Mouse (Mus musculus): ENCODE results near the gene Fbxw21. TPM values are rescaled to one million over a fixed set of nuclear protein-coding genes. Genes with fewer than 3 reads are reported as not detected.

The Fbxw21 gene
- polyA plus RNA-seq, 1 experiment from 2014 or later, result not detected

DNA sequence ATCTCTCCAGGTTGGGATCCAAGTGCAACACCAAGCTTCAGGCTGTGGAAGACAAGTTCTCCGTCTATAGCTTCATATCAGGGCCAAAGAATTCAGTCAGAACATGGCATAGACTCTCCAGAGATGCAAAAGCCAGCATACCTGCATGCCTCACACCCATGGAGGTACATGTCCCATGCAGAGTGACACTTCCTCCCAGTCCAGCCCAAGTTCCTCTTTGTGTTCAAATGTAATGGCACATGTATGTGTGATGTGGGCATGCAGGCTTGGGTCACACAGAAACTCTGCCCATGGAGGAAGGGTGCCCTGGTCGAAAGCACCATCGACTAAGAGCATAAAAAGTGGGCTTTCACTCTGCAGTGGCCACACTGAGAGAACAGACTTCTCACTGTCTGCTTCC lies 37.7 kb downstream of the Fbxw21 start:
- Histone ChIP-seq H3K4me1 (peaks cover 3% of the 10 kb centered on the region; the same call in 1 of the 2 replicates), H3K9me3 (replicated peaks) (no peaks in the 10 kb centered on the region), H3K4me3 (no peak overlapping the region), H3K27ac (no peak overlapping the region), H3K27me3 (ENCODE audit: low read depth, poor library complexity, severe bottlenecking) (no peaks in the 10 kb centered on the region), H3K36me3 (peaks cover 8% of the 10 kb centered on the region)
- 90% methylated on average over 3 of the region's 3 CpGs for WGBS
- DNase-seq (ENCODE audit: low spot score), result no peak

DNA sequence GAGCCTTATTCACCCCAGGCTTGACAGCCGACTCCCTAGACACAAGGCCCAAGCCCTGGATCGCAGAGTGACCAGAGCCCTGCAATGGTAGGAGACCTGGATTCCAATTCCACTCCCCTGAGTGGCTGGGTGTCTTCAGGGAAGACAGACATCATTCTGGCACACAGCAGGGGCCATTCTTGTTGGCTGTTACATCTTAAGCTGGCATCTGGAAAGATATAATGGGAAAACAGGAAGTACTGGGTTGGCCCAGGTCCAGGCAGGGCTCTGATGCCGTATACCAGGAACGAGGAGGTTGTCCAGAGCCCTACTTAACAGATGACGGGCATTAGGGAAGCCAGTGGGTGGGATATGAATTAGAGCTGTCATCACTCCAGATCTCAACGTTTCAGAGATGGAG lies 38.6 kb downstream of the Fbxw21 start:
- DNase-seq (ENCODE audit: low spot score), result peak; percentile 30
- Histone ChIP-seq H3K4me1 (peaks cover 3% of the 10 kb centered on the region; the same call in 1 of the 2 replicates), H3K36me3 (peaks cover 17% of the 10 kb centered on the region), H3K27ac (no peak overlapping the region), H3K9me3 (replicated peaks) (no peaks in the 10 kb centered on the region), H3K27me3 (ENCODE audit: low read depth, poor library complexity, severe bottlenecking) (no peaks in the 10 kb centered on the region), H3K4me3 (no peak overlapping the region)
- 66% methylated on average over 6 of the region's 6 CpGs for WGBS

DNA sequence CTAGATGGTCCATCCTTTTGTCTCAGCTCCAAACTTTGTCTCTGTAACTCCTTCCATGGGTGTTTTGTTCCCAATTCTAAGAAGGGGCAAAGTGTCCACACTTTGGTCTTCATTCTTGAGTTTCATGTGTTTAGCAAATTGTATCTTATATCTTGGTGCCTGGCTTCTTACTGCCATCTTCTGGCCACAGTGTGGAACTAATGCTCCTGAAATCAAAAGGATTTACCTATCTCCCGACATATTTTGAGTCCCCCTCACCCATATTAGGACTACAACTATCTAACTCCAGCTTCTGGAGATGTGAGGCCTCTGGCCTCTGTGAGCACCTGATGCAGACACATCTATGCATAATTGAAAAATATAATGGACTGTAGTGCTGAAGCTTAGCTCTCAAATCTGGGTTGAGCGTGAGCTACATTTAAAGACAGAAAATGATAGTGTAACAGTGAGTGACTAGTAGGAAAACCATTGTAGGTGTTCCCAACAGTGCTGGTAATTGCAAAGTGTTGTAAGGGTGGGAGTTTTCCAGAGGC lies 39.2 kb downstream of the Fbxw21 start:
- 50% methylated on average over 2 of the region's 2 CpGs for WGBS
- Histone ChIP-seq H3K36me3 (peaks cover 24% of the 10 kb centered on the region), H3K27me3 (ENCODE audit: low read depth, poor library complexity, severe bottlenecking) (no peaks in the 10 kb centered on the region), H3K4me1 (peaks cover 3% of the 10 kb centered on the region; the same call in 1 of the 2 replicates), H3K9me3 (replicated peaks) (no peaks in the 10 kb centered on the region), H3K4me3 (no peak overlapping the region), H3K27ac (no peak overlapping the region)
- DNase-seq (ENCODE audit: low spot score), result peak; percentile 35

DNA sequence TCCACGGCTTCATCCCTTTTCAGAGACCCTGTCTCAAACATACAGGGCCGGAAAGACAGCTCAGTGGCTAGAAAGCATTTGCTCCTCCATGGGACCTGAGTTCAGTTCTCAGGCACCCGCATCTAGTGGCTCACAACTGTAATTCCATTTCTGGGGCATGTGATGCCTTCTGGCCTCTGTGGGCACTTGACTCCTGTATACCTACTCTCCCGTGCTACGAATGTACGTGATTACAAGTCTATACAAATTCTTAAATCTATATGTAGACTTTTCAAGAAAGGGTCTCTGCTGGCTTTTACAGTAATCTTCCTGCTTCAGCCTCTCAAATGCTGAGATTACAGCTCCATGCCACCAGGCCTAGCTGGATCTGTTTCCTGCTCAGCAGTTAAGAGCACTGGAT lies 40.9 kb downstream of the Fbxw21 start:
- Histone ChIP-seq H3K36me3 (peaks cover 40% of the 10 kb centered on the region), H3K4me3 (no peak overlapping the region), H3K27me3 (ENCODE audit: low read depth, poor library complexity, severe bottlenecking) (no peaks in the 10 kb centered on the region), H3K27ac (no peak overlapping the region), H3K4me1 (peaks cover 3% of the 10 kb centered on the region; the same call in 1 of the 2 replicates), H3K9me3 (replicated peaks) (no peaks in the 10 kb centered on the region)
- DNase-seq (ENCODE audit: low spot score), result no peak
- 90% methylated on average over 6 of the region's 6 CpGs for WGBS

DNA sequence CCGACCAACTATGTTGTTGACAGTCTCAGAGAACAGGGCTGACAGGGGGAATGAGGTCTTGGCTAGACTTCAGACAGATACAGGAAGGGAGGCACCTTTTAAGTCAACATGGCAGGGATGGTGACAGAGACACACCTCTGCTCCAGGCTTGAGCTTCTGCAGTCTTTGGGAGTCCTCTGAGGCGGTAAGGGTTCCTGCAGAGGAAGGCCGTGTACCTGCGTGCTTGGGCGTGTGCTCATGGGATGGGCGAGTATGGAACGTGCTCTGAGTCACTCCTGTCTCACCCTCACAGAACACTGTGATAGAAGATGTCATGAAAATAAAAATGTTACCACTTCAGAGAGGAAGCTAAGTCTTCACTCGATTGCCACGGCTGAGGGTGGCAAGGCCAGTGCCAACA lies 42.3 kb downstream of the Fbxw21 start:
- H3K27ac ChIP-seq, result no peak overlapping the region
- no peaks in the 10 kb centered on the region for H3K9me3 ChIP-seq (replicated peaks)
- WGBS, result 95% methylated on average over 9 of the region's 9 CpGs
- DNase-seq (ENCODE audit: low spot score), result no peak
- no peaks in the 10 kb centered on the region for H3K27me3 ChIP-seq (ENCODE audit: low read depth, poor library complexity, severe bottlenecking)
- peaks cover 54% of the 10 kb centered on the region for H3K36me3 ChIP-seq
- peaks cover 3% of the 10 kb centered on the region; the same call in 1 of the 2 replicates for H3K4me1 ChIP-seq
- H3K4me3 ChIP-seq, result no peak overlapping the region

DNA sequence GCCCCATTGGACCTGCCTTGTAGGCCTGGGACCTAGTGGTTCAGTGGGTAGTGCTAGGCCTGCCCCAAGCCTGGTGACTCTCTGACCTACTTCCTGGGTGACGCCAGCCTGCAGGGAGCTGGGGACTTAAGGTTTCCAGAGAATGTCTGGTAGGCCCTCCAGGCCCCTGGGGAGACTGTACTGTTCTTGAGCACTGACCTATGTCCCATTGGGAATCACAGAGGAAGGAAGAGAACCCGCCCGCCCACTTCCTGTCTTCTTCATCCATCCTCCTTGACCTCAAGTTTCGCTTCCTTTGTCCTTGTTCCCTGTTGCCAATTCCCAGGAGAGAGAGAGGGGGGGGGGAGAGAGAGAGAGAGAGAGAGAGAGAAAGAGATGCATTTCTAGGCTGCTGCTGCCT lies 43.7 kb downstream of the Fbxw21 start:
- Histone ChIP-seq H3K36me3 (peaks cover 69% of the 10 kb centered on the region), H3K4me3 (no peak overlapping the region), H3K4me1 (peaks cover 2% of the 10 kb centered on the region; the same call in 1 of the 2 replicates), H3K9me3 (replicated peaks) (no peaks in the 10 kb centered on the region), H3K27ac (no peak overlapping the region), H3K27me3 (ENCODE audit: low read depth, poor library complexity, severe bottlenecking) (no peaks in the 10 kb centered on the region)
- 96% methylated on average over 4 of the region's 4 CpGs for WGBS
- DNase-seq (ENCODE audit: low spot score), result no peak

DNA sequence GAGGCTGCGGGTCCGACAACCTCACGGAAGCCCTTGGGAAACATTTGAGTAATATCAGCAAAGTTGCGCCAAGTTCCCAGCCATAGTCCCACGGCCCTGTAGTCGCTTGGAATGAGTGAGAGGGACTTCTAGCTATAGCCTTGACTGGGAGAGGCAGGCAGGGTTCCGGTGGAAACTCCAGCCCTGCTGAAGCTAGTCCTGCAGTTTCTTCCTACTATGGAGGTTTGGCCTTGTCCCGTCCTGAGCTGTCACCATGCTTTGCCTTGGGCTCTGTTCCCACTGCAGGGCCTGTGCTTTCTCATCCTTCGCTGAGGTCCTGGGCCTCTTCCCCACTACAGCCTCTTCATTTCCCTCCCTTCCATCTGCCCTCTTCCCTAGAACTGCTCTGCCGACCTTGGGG lies 45.6 kb downstream of the Fbxw21 start:
- no peak overlapping the region for H3K4me3 ChIP-seq
- H3K27me3 ChIP-seq (ENCODE audit: low read depth, poor library complexity, severe bottlenecking), result no peaks in the 10 kb centered on the region
- WGBS, result 95% methylated on average over 10 of the region's 10 CpGs
- peak; percentile 28 for DNase-seq (ENCODE audit: low spot score)
- H3K4me1 ChIP-seq, result no peaks in the 10 kb centered on the region
- H3K27ac ChIP-seq, result no peak overlapping the region
- H3K9me3 ChIP-seq (replicated peaks), result no peaks in the 10 kb centered on the region
- H3K36me3 ChIP-seq, result peaks cover 88% of the 10 kb centered on the region

DNA sequence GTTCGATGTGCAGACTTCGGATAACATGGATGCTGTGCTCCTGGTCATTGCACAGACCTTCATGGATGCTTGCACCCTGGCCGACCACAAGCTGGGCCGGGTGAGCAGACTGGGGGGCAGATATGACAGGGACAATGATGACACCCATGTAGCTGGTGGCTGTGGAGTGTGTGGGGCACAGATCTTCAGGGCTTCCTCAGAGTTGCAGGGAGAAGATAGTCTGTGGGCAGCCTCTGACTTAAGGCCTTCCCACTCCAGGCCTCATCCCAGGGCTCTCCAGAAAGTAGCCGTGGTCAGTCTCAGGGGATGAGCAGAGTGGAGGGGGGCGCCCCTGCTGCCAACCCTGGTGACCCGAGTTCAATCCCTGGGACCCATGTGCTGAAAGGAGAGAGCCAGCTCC lies 47.0 kb downstream of the Fbxw21 start:
- no peak overlapping the region for H3K4me3 ChIP-seq
- H3K27me3 ChIP-seq (ENCODE audit: low read depth, poor library complexity, severe bottlenecking), result no peaks in the 10 kb centered on the region
- no peak overlapping the region for H3K27ac ChIP-seq
- no peaks in the 10 kb centered on the region for H3K4me1 ChIP-seq
- WGBS, result 86% methylated on average over 7 of the region's 7 CpGs
- peaks cover 100% of the 10 kb centered on the region for H3K36me3 ChIP-seq
- H3K9me3 ChIP-seq (replicated peaks), result no peaks in the 10 kb centered on the region
- DNase-seq (ENCODE audit: low spot score), result peak; percentile 19

DNA sequence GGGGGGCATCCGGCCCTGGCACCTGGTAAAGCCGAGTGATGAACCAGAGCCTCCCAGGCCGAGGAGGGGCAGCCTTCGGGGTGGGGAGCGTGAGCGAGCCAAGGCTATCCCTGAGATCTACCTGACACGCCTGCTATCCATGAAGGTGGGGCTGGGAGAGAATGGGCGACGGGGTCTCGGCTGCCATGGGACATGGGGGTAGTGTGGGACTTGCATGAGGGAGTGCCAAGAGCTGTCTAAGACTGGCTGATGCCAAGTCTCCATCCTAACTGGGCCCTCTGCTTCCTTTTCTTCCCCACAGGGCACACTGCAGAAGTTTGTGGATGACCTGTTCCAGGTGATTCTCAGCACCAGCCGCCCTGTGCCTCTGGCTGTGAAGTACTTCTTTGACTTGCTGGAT lies 47.6 kb downstream of the Fbxw21 start:
- Histone ChIP-seq H3K36me3 (peaks cover 100% of the 10 kb centered on the region), H3K27me3 (ENCODE audit: low read depth, poor library complexity, severe bottlenecking) (0 out of 2 replicates have a peak, but pooled peaks cover 3% of the 10 kb centered on the region), H3K9me3 (replicated peaks) (no peaks in the 10 kb centered on the region), H3K27ac (no peak overlapping the region), H3K4me3 (no peak overlapping the region), H3K4me1 (no peaks in the 10 kb centered on the region)
- peak; percentile 26 for DNase-seq (ENCODE audit: low spot score)
- WGBS, result 94% methylated on average over 11 of the region's 11 CpGs

DNA sequence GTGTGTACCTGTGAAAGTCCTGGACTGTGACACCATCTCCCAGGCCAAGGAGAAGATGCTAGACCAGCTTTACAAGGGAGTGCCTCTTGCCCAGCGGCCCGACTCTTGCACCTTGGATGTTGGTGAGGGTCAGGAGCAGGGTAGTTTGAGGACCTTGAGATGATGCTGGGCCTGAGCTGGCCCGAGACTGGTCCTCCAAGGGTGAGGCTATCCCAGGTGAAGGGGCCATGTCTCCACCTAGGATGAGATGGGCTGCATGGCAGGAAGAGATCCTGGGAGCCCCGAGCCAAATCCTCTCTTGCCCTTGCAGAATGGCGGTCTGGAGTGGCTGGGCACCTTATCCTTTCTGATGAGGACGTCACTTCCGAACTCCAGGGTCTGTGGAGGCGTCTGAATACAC lies 48.5 kb downstream of the Fbxw21 start:
- H3K36me3 ChIP-seq, result peaks cover 100% of the 10 kb centered on the region
- no peak overlapping the region for H3K27ac ChIP-seq
- H3K4me3 ChIP-seq, result no peak overlapping the region
- peak; percentile 18 for DNase-seq (ENCODE audit: low spot score)
- H3K9me3 ChIP-seq (replicated peaks), result no peaks in the 10 kb centered on the region
- 90% methylated on average over 8 of the region's 8 CpGs for WGBS
- H3K27me3 ChIP-seq (ENCODE audit: low read depth, poor library complexity, severe bottlenecking), result 0 out of 2 replicates have a peak, but pooled peaks cover 5% of the 10 kb centered on the region
- no peaks in the 10 kb centered on the region for H3K4me1 ChIP-seq

DNA sequence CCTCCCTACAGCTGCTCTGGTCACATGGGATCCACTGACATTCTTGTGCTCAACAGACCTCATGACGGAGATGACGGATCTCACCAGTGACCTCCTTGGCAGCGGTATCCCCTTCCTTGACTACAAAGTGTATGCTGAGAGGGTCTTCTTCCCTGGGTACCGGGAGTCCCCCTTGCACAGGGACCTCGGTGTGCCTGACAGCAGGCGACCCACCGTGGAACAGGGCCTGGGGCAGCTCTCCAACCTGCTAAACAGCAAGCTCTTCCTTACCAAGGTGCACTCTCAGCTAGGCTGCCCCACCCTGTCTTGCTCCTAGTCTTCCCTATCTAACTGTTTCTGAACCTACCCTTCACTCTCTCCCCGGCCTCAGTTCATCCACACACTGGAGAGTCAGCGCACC lies 50.2 kb downstream of the Fbxw21 start:
- Histone ChIP-seq H3K27me3 (ENCODE audit: low read depth, poor library complexity, severe bottlenecking) (0 out of 2 replicates have a peak, but pooled peaks cover 5% of the 10 kb centered on the region), H3K9me3 (replicated peaks) (no peaks in the 10 kb centered on the region), H3K4me3 (no peak overlapping the region), H3K27ac (no peak overlapping the region), H3K4me1 (peaks cover 14% of the 10 kb centered on the region), H3K36me3 (peaks cover 100% of the 10 kb centered on the region)
- WGBS, result 95% methylated on average over 9 of the region's 9 CpGs
- no peak for DNase-seq (ENCODE audit: low spot score)

DNA sequence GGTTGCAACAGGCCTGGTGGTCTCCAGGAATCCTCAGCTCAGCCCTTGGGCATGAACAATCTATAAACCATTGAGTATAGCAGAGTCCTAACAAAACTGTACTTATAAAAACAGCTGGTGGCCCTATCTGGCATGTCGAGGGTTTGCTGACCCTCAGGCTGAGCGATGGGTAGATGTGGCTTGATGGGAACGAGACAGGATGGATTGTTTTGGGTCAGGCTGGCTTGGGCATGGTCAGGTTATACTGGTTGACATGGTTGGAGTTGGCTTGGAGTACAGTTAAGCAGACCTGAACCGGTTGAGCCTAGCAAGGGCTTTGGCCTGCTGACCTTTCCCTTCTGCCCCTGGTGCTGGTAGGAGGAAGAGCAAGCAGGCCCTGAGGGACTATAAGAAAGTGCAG lies 50.7 kb downstream of the Fbxw21 start:
- Histone ChIP-seq H3K36me3 (peaks cover 100% of the 10 kb centered on the region), H3K4me1 (peaks cover 19% of the 10 kb centered on the region), H3K9me3 (replicated peaks) (no peaks in the 10 kb centered on the region), H3K27me3 (ENCODE audit: low read depth, poor library complexity, severe bottlenecking) (0 out of 2 replicates have a peak, but pooled peaks cover 5% of the 10 kb centered on the region), H3K27ac (no peak overlapping the region), H3K4me3 (no peak overlapping the region)
- 89% methylated on average over 4 of the region's 4 CpGs for WGBS
- DNase-seq (ENCODE audit: low spot score), result no peak

DNA sequence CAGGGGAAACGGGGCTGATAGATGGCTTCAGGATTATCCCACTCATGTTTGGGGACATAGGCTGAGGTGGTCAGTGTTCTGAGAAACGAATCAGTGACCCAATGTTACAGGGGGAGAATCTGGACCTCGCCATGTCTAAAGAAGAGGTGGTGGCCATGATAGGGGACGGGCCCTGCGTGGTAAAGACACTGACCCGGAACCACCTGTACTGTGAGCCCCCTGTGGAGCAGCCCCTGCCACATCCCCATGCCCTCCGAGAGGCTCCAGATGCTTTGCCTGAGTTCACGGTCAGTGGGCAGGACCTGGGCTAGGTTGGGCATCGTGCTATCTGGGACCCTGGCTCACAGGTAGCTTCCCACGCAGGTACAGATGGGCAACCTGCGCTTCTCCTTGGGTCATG lies 51.6 kb downstream of the Fbxw21 start:
- WGBS, result 96% methylated on average over 11 of the region's 11 CpGs

DNA sequence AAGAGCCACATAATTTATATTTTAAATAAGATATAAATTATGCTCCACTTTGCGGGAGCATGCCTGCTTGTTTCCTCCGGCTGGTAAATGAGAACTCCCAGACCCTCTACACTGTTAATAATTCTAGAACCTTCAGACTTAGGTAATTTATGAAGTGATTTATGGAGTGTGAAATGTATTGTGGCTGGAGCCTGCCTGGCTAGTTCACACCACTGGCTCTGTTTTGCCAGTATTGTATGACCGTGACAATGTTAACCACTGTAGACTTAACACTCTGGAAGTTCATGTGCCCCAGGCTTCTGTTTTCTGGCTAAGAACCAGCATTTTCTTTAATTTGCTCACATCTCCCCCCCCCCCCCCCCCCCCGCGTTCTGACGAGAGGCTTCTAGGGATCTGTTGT lies 54.5 kb downstream of the Fbxw21 start:
- Histone ChIP-seq H3K27me3 (ENCODE audit: low read depth, poor library complexity, severe bottlenecking) (0 out of 2 replicates have a peak, but pooled peaks cover 5% of the 10 kb centered on the region), H3K36me3 (peaks cover 100% of the 10 kb centered on the region), H3K9me3 (replicated peaks) (no peaks in the 10 kb centered on the region), H3K4me1 (peaks cover 28% of the 10 kb centered on the region), H3K4me3 (no peak overlapping the region), H3K27ac (no peak overlapping the region)
- WGBS, result 68% methylated on average over 6 of the region's 6 CpGs
- no peak for DNase-seq (ENCODE audit: low spot score)

More for the DNA sequence above, 51.6 kb downstream of the Fbxw21 start:
- Histone ChIP-seq H3K27ac (no peak overlapping the region), H3K27me3 (ENCODE audit: low read depth, poor library complexity, severe bottlenecking) (0 out of 2 replicates have a peak, but pooled peaks cover 5% of the 10 kb centered on the region), H3K4me1 (peaks cover 19% of the 10 kb centered on the region), H3K9me3 (replicated peaks) (no peaks in the 10 kb centered on the region), H3K36me3 (peaks cover 100% of the 10 kb centered on the region), H3K4me3 (no peak overlapping the region)
- DNase-seq (ENCODE audit: low spot score), result no peak
